In genomic region chr1:133420491-133420890, GRCm38 (mm10) we compare ENCODE assay signal across 11 mouse cellular contexts. TPM values are rescaled to one million over a fixed set of nuclear protein-coding genes. Genes with fewer than 3 reads are reported as not detected.
DNase-seq lines count a peak whose midpoint lies in the region; ATAC-seq and TF ChIP-seq lines count a peak whose summit lies in the region.
"Had no signal": no experiment of that assay in that cellular context is flagged by ENCODE, and none has a peak within 500 bp of the region (broad histone marks: within the 10 kb centered on the region; RNA-seq: fewer than 3 reads in every experiment).

No protein-coding gene starts in this region.

- H3K4me2 ChIP-seq in forebrain, embryonic 14.5 days (ENCODE audit: low read length), result no peak overlapping the region
- peak overlapping the region; percentile 76; the same call in 1 of the 2 replicates for H3K4me2 ChIP-seq in kidney, embryonic 16.5 days (replicated peaks; ENCODE audit: low read depth, low read length)
- 0 out of 2 replicates have a peak overlapping the region, but pooled peaks have one; percentile 8 for H3K4me2 ChIP-seq in midbrain, embryonic 16.5 days (ENCODE audit: low read length)
- H3K4me2 ChIP-seq: limb, embryonic 15.5 days had no signal

- DNase-seq in forebrain, embryonic 10.5 days (ENCODE audit: extremely low spot score, low spot score), result peak; percentile 13
- DNase-seq in forebrain, embryonic 14.5 days (ENCODE audit: low spot score), result no peak
- peak; percentile 13 for DNase-seq in lung, adult 2 months
- DNase-seq in lung, postnatal 25 days (ENCODE audit: low spot score), result no peak
- no peak for DNase-seq in adipocyte (ENCODE audit: low spot score)
- no peak for DNase-seq in T-cell, adult 2 months (ENCODE audit: low spot score)
- DNase-seq: cerebellum, postnatal 25 days; right cerebral cortex, postnatal 14 days had no signal

- H3K36me3 ChIP-seq in forebrain, embryonic 10.5 days (replicated peaks), result peaks cover 5% of the 10 kb centered on the region; the same call in 1 of the 2 replicates
- no peaks in the 10 kb centered on the region for H3K36me3 ChIP-seq in forebrain, embryonic 14.5 days (ENCODE audit: control insufficient read depth, insufficient read depth, low read length)
- no peaks in the 10 kb centered on the region for H3K36me3 ChIP-seq in kidney, embryonic 16.5 days (ENCODE audit: insufficient read depth, low read length)
- H3K36me3 ChIP-seq in midbrain, embryonic 16.5 days (ENCODE audit: control insufficient read depth, insufficient read depth, low read length), result no peaks in the 10 kb centered on the region
- H3K36me3 ChIP-seq: limb, embryonic 15.5 days had no signal

- no peak overlapping the region for H3K9ac ChIP-seq in forebrain, embryonic 14.5 days (ENCODE audit: low read length)
- H3K9ac ChIP-seq in kidney, embryonic 16.5 days (replicated peaks; ENCODE audit: low read length), result peak overlapping the region; percentile 30; the same call in 1 of the 2 replicates
- no peak overlapping the region for H3K9ac ChIP-seq in midbrain, embryonic 16.5 days (ENCODE audit: low read depth, low read length)
- H3K9ac ChIP-seq: limb, embryonic 15.5 days had no signal

- WGBS in forebrain, embryonic 10.5 days, result 78% methylated on average over 3 of the region's 3 CpGs
- 86% methylated on average over 3 of the region's 3 CpGs for WGBS in forebrain, embryonic 14.5 days
- WGBS in lung, adult 2 months, result 43% methylated on average over 3 of the region's 3 CpGs
- WGBS in kidney, embryonic 16.5 days, result 43% methylated on average over 3 of the region's 3 CpGs
- WGBS in midbrain, embryonic 16.5 days, result 63% methylated on average over 3 of the region's 3 CpGs

- ATAC-seq in forebrain, embryonic 14.5 days, result no peak
- no peak for ATAC-seq in kidney, embryonic 16.5 days (ENCODE audit: low FRiP score, low TSS enrichment)
- no peak for ATAC-seq in midbrain, embryonic 16.5 days

- peaks cover 84% of the 10 kb centered on the region for H3K4me1 ChIP-seq in forebrain, embryonic 10.5 days
- peaks cover 6% of the 10 kb centered on the region; the same call in 1 of the 2 replicates for H3K4me1 ChIP-seq in forebrain, embryonic 14.5 days (ENCODE audit: control insufficient read depth, insufficient read depth, low read length)
- H3K4me1 ChIP-seq in lung, adult 2 months (ENCODE audit: control insufficient read depth, insufficient read depth, low read length), result peaks cover 37% of the 10 kb centered on the region
- H3K4me1 ChIP-seq in kidney, embryonic 16.5 days (ENCODE audit: insufficient read depth, low read length), result peaks cover 68% of the 10 kb centered on the region
- peaks cover 14% of the 10 kb centered on the region for H3K4me1 ChIP-seq in midbrain, embryonic 16.5 days (ENCODE audit: control insufficient read depth, insufficient read depth, low read length)

- no peaks in the 10 kb centered on the region for H3K9me3 ChIP-seq in forebrain, embryonic 10.5 days
- no peaks in the 10 kb centered on the region for H3K9me3 ChIP-seq in forebrain, embryonic 14.5 days (replicated peaks; ENCODE audit: control insufficient read depth, low read length)
- H3K9me3 ChIP-seq in kidney, embryonic 16.5 days (ENCODE audit: low read length), result no peaks in the 10 kb centered on the region
- no peaks in the 10 kb centered on the region for H3K9me3 ChIP-seq in midbrain, embryonic 16.5 days (replicated peaks; ENCODE audit: control insufficient read depth, low read length, poor library complexity, severe bottlenecking)
- H3K9me3 ChIP-seq: limb, embryonic 15.5 days had no signal

- no peak overlapping the region for H3K27ac ChIP-seq in forebrain, embryonic 10.5 days
- no peak overlapping the region for H3K27ac ChIP-seq in forebrain, embryonic 14.5 days (ENCODE audit: low read depth, low read length)
- H3K27ac ChIP-seq in kidney, embryonic 16.5 days (ENCODE audit: low read length), result peak overlapping the region; percentile 49
- no peak overlapping the region for H3K27ac ChIP-seq in midbrain, embryonic 16.5 days (ENCODE audit: low read length)
- H3K27ac ChIP-seq: limb, embryonic 15.5 days had no signal

- no peak for TF ChIP-seq CTCF in lung, adult 2 months (IDR thresholded peaks at IDR 0.05; ENCODE audit: insufficient read depth, low read length)

- H3K4me3 ChIP-seq in forebrain, embryonic 10.5 days, result no peak overlapping the region
- H3K4me3 ChIP-seq in forebrain, embryonic 14.5 days (ENCODE audit: low read depth, low read length), result no peak overlapping the region
- peak overlapping the region; percentile 95 for H3K4me3 ChIP-seq in lung, adult 2 months (replicated peaks; ENCODE audit: extremely low read depth, low read depth, low read length)
- H3K4me3 ChIP-seq in kidney, embryonic 16.5 days (ENCODE audit: low read length), result no peak overlapping the region; the same call in 1 of the 2 replicates
- H3K4me3 ChIP-seq in midbrain, embryonic 16.5 days (ENCODE audit: low read depth, low read length), result no peak overlapping the region
- H3K4me3 ChIP-seq: limb, embryonic 15.5 days had no signal

- H3K27me3 ChIP-seq in forebrain, embryonic 10.5 days (ENCODE audit: poor library complexity, severe bottlenecking), result 0 out of 2 replicates have a peak, but pooled peaks cover 8% of the 10 kb centered on the region
- no peaks in the 10 kb centered on the region for H3K27me3 ChIP-seq in forebrain, embryonic 14.5 days (replicated peaks; ENCODE audit: control insufficient read depth, insufficient read depth, low read length)
- no peaks in the 10 kb centered on the region for H3K27me3 ChIP-seq in kidney, embryonic 16.5 days (ENCODE audit: insufficient read depth, low read length)
- no peaks in the 10 kb centered on the region for H3K27me3 ChIP-seq in midbrain, embryonic 16.5 days (ENCODE audit: control insufficient read depth, insufficient read depth, low read depth, low read length)

- no peak for TF ChIP-seq POLR2A in lung, adult 2 months (IDR thresholded peaks at IDR 0.05; ENCODE audit: borderline replicate concordance, extremely low read depth, low read depth, low read length)

RNA-seq across cellular contexts. Expression of gene Sox13, which starts 3.7 kb away (rescaled TPM):
- 12.5 and 14.1 TPM in 2 replicates for polyA plus RNA-seq in forebrain, embryonic 10.5 days (2016; fragmentation: Nextera tagmentation; extraction: Ambion mirVana)
- 4.2 and 4.3 TPM in 2 replicates for polyA plus RNA-seq in forebrain, embryonic 14.5 days (2014; fragmentation: Nextera tagmentation; extraction: Ambion mirVana)
- 134 and 144 TPM in 2 replicates for polyA plus RNA-seq in lung, adult 2 months (2012; rRNA removed)
- 11.5 and 12.8 TPM in 2 replicates for polyA plus RNA-seq in kidney, embryonic 16.5 days (2015; fragmentation: Nextera tagmentation; extraction: Ambion mirVana)
- 5.3 and 7.4 TPM in 2 replicates for polyA plus RNA-seq in midbrain, embryonic 16.5 days (2015; fragmentation: Nextera tagmentation; extraction: Ambion mirVana)

RNA-seq across cellular contexts. Expression of gene Etnk2, which starts 57.1 kb away (rescaled TPM):
- 1.7 and 2.3 TPM in 2 replicates for polyA plus RNA-seq in forebrain, embryonic 10.5 days (2016; fragmentation: Nextera tagmentation; extraction: Ambion mirVana)
- polyA plus RNA-seq in forebrain, embryonic 14.5 days (2014; fragmentation: Nextera tagmentation; extraction: Ambion mirVana), result 4.2 and 5.0 TPM in 2 replicates
- 0.59 and 0.93 TPM in 2 replicates for polyA plus RNA-seq in lung, adult 2 months (2012; rRNA removed)
- polyA plus RNA-seq in kidney, embryonic 16.5 days (2015; fragmentation: Nextera tagmentation; extraction: Ambion mirVana), result 3.9 and 4.9 TPM in 2 replicates
- 24.6 and 26.5 TPM in 2 replicates for polyA plus RNA-seq in midbrain, embryonic 16.5 days (2015; fragmentation: Nextera tagmentation; extraction: Ambion mirVana)

Comparison
In these comparisons a context has a peak if more than half of its experiments do, and no peak if none do; other contexts are left out.
1. DNase-seq: peak in forebrain, embryonic 10.5 days (single experiment) and lung, adult 2 months (single experiment); none in forebrain, embryonic 14.5 days (single experiment), lung, postnatal 25 days (single experiment), adipocyte (single experiment) and T-cell, adult 2 months (single experiment).